Mouse (Mus musculus) neural tube, embryonic 11.5 days (tissue): ENCODE measurements around the gene Gnaq. TPM values are rescaled to one million over a fixed set of nuclear protein-coding genes. Genes with fewer than 3 reads are reported as not detected.

Experiments used
- ATAC-seq: fragments of 200-750 bp; cut with Nextera tagmentation; 2 replicates; pipeline ENCODE4 v1.8.0; 2017; ENCODE audit warnings: moderate number of reproducible peaks, mild to moderate bottlenecking, moderate TSS enrichment, moderate library complexity; ENCODE audit not compliant: insufficient read depth, low FRiP score, low TSS enrichment
- DNase-seq: peaks from one replicate; pipeline ENCODE4 v3.0.0-alpha.2; 2015; ENCODE audit warnings: low spot score
- H3K27ac ChIP-seq: fragments of 300-500 bp; sonication (generic); 2 replicates; pipeline ENCODE4 v1.5.1; 2014; ENCODE audit warnings: low read depth, mild to moderate bottlenecking, low read length
- H3K27me3 ChIP-seq: fragments of 300-500 bp; sonication (generic); 2 replicates; pipeline ENCODE4 v1.6.1; 2014; ENCODE audit warnings: mild to moderate bottlenecking, low read length, mixed read lengths; ENCODE audit not compliant: control insufficient read depth, insufficient read depth
- H3K36me3 ChIP-seq: fragments of 300-500 bp; sonication (generic); 2 replicates; pipeline ENCODE4 v1.6.1; 2014; ENCODE audit warnings: mild to moderate bottlenecking, low read length, moderate library complexity, mixed read lengths; ENCODE audit not compliant: control insufficient read depth, insufficient read depth
- H3K4me1 ChIP-seq: fragments of 300-500 bp; sonication (generic); 2 replicates; pipeline ENCODE4 v1.6.1; 2014; ENCODE audit warnings: low read length, mixed read lengths; ENCODE audit not compliant: control insufficient read depth, insufficient read depth
- H3K4me2 ChIP-seq: fragments of 300-500 bp; sonication (generic); 2 replicates; pipeline ENCODE4 v1.6.1; 2014; ENCODE audit warnings: low read depth, mild to moderate bottlenecking, moderate library complexity
- H3K4me3 ChIP-seq: fragments of 300-500 bp; sonication (generic); 2 replicates; pipeline ENCODE4 v1.5.1; 2014; ENCODE audit warnings: low read depth, low read length
- H3K9ac ChIP-seq: fragments of 300-500 bp; sonication (generic); 2 replicates; pipeline ENCODE4 v1.6.1; 2014; ENCODE audit warnings: mild to moderate bottlenecking, low read length
- H3K9me3 ChIP-seq: fragments of 300-500 bp; sonication (generic); 2 replicates; pipeline ENCODE4 v1.6.1; 2016; ENCODE audit warnings: low read length; ENCODE audit not compliant: control insufficient read depth
- WGBS: fragments of 180-500 bp; shearing (Covaris S2); extraction: QIAGEN DNeasy Blood & Tissue Kit; methylation state at CpG from one replicate; pipeline ENCODE4 v1.1.7; 2014; 5-methylcytosine and 5-hydroxymethylcytosine counted together
- polyA plus RNA-seq: library from polyadenylated mRNA; unstranded; fragments of >200 nt; fragmentation: Nextera tagmentation; extraction: Ambion mirVana; gene quantifications from 2 replicates; pipeline ENCODE4 v1.2.1, GENCODE M21; 2014

The Gnaq gene
- polyA plus RNA-seq, 1 experiment from 2014 or later, result 26.5 TPM

DNA sequence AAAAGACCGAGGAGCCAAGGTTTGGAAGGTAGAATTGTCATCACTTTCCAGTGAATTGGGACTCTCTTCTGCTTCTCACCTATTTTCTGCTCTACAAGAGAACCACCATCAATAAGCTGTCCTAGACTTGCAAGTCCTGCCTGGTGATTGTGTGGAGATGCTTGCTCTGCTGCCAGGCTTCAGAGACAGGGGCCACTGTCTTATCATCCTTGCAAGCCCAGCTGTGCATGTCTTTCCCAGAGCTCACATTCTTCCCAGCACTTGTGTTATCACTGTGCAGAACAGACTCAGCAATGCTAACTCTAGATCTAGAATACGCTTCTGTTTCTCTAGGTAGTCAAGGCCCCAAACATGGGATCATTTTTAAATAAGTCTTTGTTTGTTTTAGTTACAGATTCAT lies 116.4 kb downstream of the Gnaq start:
- 98% methylated on average over 2 of the region's 2 CpGs for WGBS
- H3K4me2 ChIP-seq, result no peak overlapping the region
- peaks cover 2% of the 10 kb centered on the region; the same call in 1 of the 2 replicates for H3K4me1 ChIP-seq
- H3K27me3 ChIP-seq, result no peaks in the 10 kb centered on the region
- no peaks in the 10 kb centered on the region for H3K9me3 ChIP-seq
- no peak overlapping the region for H3K27ac ChIP-seq
- H3K9ac ChIP-seq, result no peak overlapping the region
- no peak for ATAC-seq
- DNase-seq, result no peak
- no peaks in the 10 kb centered on the region for H3K36me3 ChIP-seq
- H3K4me3 ChIP-seq, result no peak overlapping the region

DNA sequence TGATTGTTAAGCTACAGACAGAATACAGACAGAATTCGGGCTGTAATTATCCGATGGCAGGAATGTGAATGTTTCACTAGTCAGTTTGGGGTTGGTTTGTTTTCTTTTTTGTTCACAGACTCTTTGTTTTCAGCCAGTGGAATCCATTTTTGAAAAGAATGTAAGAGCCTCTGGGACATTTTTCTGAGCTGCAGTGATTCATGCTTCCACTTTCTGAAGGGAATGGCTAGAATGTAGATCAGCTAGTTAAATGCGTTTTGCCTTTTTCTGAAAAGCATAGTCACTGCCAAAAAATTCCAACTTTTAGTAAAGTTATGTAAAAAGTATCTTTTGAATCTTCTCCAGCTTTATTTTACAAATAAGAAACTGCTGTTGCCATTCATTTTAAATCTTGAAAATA lies 118.3 kb downstream of the Gnaq start:
- WGBS, result 72% methylated on average over 3 of the region's 3 CpGs
- Histone ChIP-seq H3K4me1 (peaks cover 2% of the 10 kb centered on the region; the same call in 1 of the 2 replicates), H3K9ac (no peak overlapping the region), H3K27me3 (no peaks in the 10 kb centered on the region), H3K27ac (no peak overlapping the region), H3K9me3 (no peaks in the 10 kb centered on the region), H3K36me3 (no peaks in the 10 kb centered on the region), H3K4me3 (no peak overlapping the region), H3K4me2 (no peak overlapping the region)
- no peak for ATAC-seq
- DNase-seq, result no peak

DNA sequence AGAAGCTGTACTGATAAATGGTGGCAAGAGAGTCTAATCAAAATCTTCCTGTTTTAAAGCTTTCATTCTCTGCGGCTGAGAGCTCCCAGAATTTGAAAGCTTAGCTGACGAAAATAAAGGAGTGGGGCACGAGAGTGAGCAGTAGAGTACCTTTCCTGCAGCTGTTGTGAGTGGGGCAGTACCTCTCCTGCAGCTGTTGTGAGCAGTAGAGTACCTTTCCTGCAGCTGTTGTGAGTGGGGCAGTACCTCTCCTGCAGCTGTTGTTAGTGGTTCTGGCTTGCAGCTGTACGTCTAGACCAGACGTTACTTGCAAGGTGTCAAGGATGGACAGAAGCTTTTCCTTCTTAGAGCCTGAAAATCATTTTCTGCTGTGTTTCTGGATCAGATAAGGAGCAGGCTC lies 119.2 kb downstream of the Gnaq start:
- WGBS, result 79% methylated on average over 5 of the region's 5 CpGs
- no peaks in the 10 kb centered on the region for H3K9me3 ChIP-seq
- DNase-seq, result no peak
- no peak for ATAC-seq
- no peaks in the 10 kb centered on the region for H3K27me3 ChIP-seq
- H3K4me1 ChIP-seq, result peaks cover 2% of the 10 kb centered on the region; the same call in 1 of the 2 replicates
- no peak overlapping the region for H3K4me3 ChIP-seq
- no peak overlapping the region for H3K9ac ChIP-seq
- no peak overlapping the region for H3K4me2 ChIP-seq
- no peaks in the 10 kb centered on the region for H3K36me3 ChIP-seq
- H3K27ac ChIP-seq, result no peak overlapping the region

DNA sequence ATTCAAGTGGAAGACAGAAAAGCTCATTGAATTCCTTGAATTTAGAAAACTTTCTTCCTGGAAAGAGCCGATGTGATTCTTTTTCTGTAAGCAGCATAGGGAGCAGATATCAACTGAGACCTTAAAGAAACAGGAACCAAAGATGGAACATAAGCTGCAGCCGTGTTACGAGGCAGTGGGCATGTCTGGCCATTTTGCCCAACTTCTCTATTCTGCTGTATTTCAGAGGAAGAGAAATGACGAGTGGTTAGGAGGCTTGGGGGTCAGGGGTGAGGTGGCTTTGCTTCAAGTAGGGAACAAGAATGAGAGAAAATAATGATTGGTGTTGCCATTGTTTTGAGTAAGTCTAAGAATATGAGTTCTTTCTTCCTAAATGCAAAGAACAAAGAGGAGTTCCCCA lies 120.1 kb downstream of the Gnaq start:
- Histone ChIP-seq H3K4me1 (peaks cover 2% of the 10 kb centered on the region; the same call in 1 of the 2 replicates), H3K4me2 (no peak overlapping the region), H3K4me3 (no peak overlapping the region), H3K9me3 (no peaks in the 10 kb centered on the region), H3K27me3 (no peaks in the 10 kb centered on the region), H3K27ac (no peak overlapping the region), H3K36me3 (no peaks in the 10 kb centered on the region), H3K9ac (no peak overlapping the region)
- ATAC-seq, result no peak
- WGBS, result 89% methylated on average over 4 of the region's 4 CpGs
- no peak for DNase-seq

DNA sequence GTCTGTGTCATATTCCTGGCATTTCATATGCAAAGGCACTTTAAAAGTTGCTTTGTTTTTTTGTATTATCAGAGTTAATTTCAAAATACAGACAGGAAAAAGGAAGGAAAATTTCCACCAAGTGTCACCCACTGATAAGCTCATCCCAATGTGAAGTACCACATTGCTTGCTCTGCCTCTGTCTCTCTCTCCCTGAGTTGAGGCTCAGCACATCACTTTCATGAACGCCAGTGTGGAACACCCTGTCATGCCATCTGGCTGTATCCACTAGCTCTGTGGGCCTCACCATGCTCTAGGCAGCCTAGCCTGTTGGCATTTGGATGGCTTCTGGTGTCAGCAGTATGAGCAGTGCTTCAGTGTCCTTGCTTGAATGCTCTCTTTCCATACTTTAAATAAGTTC lies 122.2 kb downstream of the Gnaq start:
- ATAC-seq (no peak), DNase-seq (no peak)
- Histone ChIP-seq H3K27me3 (no peaks in the 10 kb centered on the region), H3K36me3 (no peaks in the 10 kb centered on the region), H3K27ac (no peak overlapping the region), H3K4me2 (no peak overlapping the region), H3K4me1 (peaks cover 2% of the 10 kb centered on the region; the same call in 1 of the 2 replicates), H3K4me3 (no peak overlapping the region), H3K9me3 (no peaks in the 10 kb centered on the region), H3K9ac (no peak overlapping the region)
- 89% methylated on average over 1 of the region's 1 CpGs for WGBS

DNA sequence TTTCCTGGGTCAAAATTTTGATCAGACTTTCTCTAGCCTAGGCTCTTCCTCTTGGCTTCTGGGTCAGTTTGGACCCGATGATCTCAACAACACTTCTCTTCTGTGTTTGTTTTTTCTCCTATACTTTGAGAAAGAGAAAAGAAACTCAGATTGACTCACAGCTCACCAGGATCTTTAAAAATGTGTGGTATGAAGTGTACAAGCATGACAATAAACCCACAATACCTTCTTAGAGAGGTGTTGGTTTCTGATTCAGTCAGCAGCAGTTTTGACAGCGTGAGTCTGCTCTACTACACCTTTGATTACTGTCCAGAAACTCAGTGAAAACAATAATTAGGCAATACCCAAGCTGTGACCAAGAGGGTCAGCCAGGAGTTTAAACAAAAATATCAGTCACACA lies 122.7 kb downstream of the Gnaq start:
- DNase-seq (no peak), ATAC-seq (no peak)
- H3K4me2 ChIP-seq, result no peak overlapping the region
- no peaks in the 10 kb centered on the region for H3K27me3 ChIP-seq
- WGBS, result 92% methylated on average over 2 of the region's 2 CpGs
- H3K36me3 ChIP-seq, result no peaks in the 10 kb centered on the region
- no peak overlapping the region for H3K9ac ChIP-seq
- H3K4me3 ChIP-seq, result no peak overlapping the region
- H3K27ac ChIP-seq, result no peak overlapping the region
- no peaks in the 10 kb centered on the region for H3K9me3 ChIP-seq
- H3K4me1 ChIP-seq, result peaks cover 2% of the 10 kb centered on the region; the same call in 1 of the 2 replicates

DNA sequence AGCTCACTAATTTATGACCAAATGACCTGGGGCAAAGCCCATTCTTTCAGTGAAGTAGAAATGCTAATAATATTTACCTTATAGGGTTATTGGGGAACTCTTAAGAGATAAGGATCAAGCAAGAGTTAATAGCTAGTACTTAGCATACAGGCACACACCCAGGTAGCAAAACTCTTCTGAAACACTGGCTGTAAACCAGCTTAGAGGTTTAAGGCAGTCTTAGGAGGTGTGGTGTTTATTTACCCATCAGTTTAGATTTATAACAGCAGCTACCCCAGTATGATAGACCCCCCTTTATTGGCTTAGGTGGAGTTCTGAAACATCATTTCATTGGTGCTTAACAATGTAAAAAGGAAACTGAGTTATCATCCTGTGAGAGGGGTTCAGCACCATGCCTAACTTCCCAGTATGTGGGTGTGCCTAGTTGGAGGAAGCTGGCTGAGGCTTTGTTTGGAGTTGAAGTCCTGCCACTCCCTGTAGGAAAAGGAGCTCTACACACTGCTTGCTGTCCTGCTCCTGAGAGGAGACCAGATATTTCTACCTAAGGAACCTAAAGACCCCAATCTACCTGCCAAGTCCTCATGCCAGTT lies 126.2 kb downstream of the Gnaq start:
- no peak overlapping the region for H3K4me3 ChIP-seq
- H3K4me2 ChIP-seq, result no peak overlapping the region
- no peaks in the 10 kb centered on the region for H3K27me3 ChIP-seq
- H3K36me3 ChIP-seq, result no peaks in the 10 kb centered on the region
- no peak overlapping the region for H3K27ac ChIP-seq
- DNase-seq (no peak), ATAC-seq (no peak)
- H3K9ac ChIP-seq, result no peak overlapping the region
- no peaks in the 10 kb centered on the region for H3K4me1 ChIP-seq
- H3K9me3 ChIP-seq, result no peaks in the 10 kb centered on the region

DNA sequence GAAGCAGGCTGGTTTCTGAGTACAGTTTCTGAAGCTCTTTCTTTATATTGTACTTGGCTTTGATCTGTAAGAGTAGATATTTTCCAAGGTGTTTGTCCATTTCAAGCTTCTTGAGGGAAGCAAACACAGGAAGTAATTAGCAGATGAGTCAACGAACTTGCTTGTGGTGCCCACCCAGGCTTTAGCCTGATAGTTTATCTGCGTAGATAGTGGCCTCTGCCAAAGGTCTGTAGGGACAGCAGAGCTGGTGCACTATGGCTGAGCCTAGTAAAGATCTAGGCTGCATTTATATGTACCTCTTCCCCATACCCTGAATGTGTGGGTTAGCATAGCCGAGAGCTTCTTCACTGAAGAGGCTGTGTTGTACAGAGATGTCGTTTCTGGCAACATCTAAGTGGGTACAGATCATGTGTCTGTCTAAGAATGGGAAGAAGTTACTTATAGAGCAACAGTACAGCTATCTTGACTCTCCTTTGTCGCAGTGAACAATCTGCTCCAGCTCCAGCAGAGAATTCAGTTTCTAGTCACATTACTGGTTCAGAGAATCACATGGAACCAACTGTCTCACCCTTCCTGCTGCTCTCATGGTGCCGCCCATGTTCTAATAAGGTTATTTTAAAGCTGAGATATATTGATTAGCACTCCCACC lies 127.3 kb downstream of the Gnaq start:
- ATAC-seq (no peak), DNase-seq (no peak)
- no peaks in the 10 kb centered on the region for H3K4me1 ChIP-seq
- no peak overlapping the region for H3K27ac ChIP-seq
- no peak overlapping the region for H3K4me3 ChIP-seq
- H3K9ac ChIP-seq, result no peak overlapping the region
- no peaks in the 10 kb centered on the region for H3K9me3 ChIP-seq
- H3K36me3 ChIP-seq, result no peaks in the 10 kb centered on the region
- 87% methylated on average over 6 of the region's 6 CpGs for WGBS
- H3K27me3 ChIP-seq, result no peaks in the 10 kb centered on the region
- no peak overlapping the region for H3K4me2 ChIP-seq

DNA sequence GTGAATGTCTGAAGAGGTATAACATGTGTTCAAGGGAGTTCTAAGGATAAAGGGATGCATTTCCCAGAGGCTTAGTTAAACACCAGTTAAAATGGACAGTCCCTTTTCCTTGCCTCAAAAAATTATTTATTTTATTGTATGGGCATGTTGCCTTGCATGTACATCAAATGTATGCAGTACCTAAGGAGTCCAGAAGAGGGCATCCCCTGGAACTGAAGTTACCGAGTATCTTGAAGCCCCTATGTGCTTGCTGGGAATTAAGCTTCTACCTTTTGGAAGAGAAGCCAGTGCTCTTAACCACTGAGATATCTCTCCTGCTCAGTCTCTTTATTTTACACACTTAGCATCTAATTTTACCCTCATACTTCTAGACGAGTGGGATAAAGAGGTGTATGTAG lies 127.8 kb downstream of the Gnaq start:
- Histone ChIP-seq H3K4me3 (no peak overlapping the region), H3K36me3 (no peaks in the 10 kb centered on the region), H3K9me3 (no peaks in the 10 kb centered on the region), H3K9ac (no peak overlapping the region), H3K4me2 (no peak overlapping the region), H3K4me1 (no peaks in the 10 kb centered on the region), H3K27ac (no peak overlapping the region), H3K27me3 (no peaks in the 10 kb centered on the region)
- DNase-seq, result no peak
- 89% methylated on average over 2 of the region's 2 CpGs for WGBS
- ATAC-seq, result no peak
